Mouse (Mus musculus) myocyte (in vitro differentiated cells): ENCODE measurements around the gene Aamp.

Experiments used
- CEBPB ChIP-seq: IDR thresholded peaks from 2 replicates; pipeline ENCODE4 v1.6.1; 2011; ENCODE audit warnings: mild to moderate bottlenecking, moderate library complexity; ENCODE audit not compliant: poor library complexity, insufficient read depth, severe bottlenecking
- E2F4 ChIP-seq: IDR thresholded peaks from one replicate; pipeline ENCODE4 v1.6.1; 2011; ENCODE audit warnings: mild to moderate bottlenecking, control low read depth, moderate library complexity; ENCODE audit not compliant: insufficient read depth
- MAX ChIP-seq: IDR thresholded peaks from one replicate; pipeline ENCODE4 v1.6.1; 2011; ENCODE audit warnings: low read depth, mild to moderate bottlenecking, control low read depth
- MYOD1 ChIP-seq, 3 experiments: IDR thresholded peaks; one replicate each; pipeline ENCODE4 v1.6.1; 2011; ENCODE audit warnings: control low read depth in 2 of 3, low read depth in 2 of 3, mild to moderate bottlenecking in 2 of 3, moderate library complexity in 1 of 3; ENCODE audit not compliant: insufficient read length in 2 of 3, control insufficient read depth in 1 of 3
- MYOG ChIP-seq, 3 experiments: IDR thresholded peaks; one replicate each; pipeline ENCODE4 v1.6.1; 2011; ENCODE audit warnings: control low read depth in 2 of 3, low read depth in 2 of 3, mild to moderate bottlenecking in 2 of 3; ENCODE audit not compliant: insufficient read length in 2 of 3, control insufficient read depth in 1 of 3, insufficient read depth in 1 of 3
- POLR2A ChIP-seq: IDR thresholded peaks from one replicate; pipeline ENCODE4 v1.6.1; 2011; ENCODE audit warnings: low read depth, mild to moderate bottlenecking, control low read depth, moderate library complexity; ENCODE audit not compliant: insufficient read length
- POLR2AphosphoS2 ChIP-seq: IDR thresholded peaks from one replicate; pipeline ENCODE4 v1.6.1; 2011; ENCODE audit warnings: low read depth, control low read depth; ENCODE audit not compliant: insufficient read length
- REST ChIP-seq: IDR thresholded peaks from one replicate; pipeline ENCODE4 v1.6.1; 2011; ENCODE audit warnings: mild to moderate bottlenecking, control low read depth, moderate library complexity; ENCODE audit not compliant: insufficient read depth, insufficient read length
- SRF ChIP-seq: IDR thresholded peaks from one replicate; pipeline ENCODE4 v1.6.1; 2011; ENCODE audit warnings: low read depth; ENCODE audit not compliant: control insufficient read depth, insufficient read length
- TCF12 ChIP-seq: IDR thresholded peaks from one replicate; pipeline ENCODE4 v1.6.1; 2011; ENCODE audit warnings: mild to moderate bottlenecking, control low read depth; ENCODE audit not compliant: poor library complexity, insufficient read depth, severe bottlenecking
- TCF3 ChIP-seq: IDR thresholded peaks from one replicate; pipeline ENCODE4 v1.6.1; 2011; ENCODE audit warnings: low read depth, control low read depth; ENCODE audit not compliant: insufficient read length
- USF1 ChIP-seq: IDR thresholded peaks from one replicate; pipeline ENCODE4 v1.6.1; 2011; ENCODE audit warnings: low read depth, mild to moderate bottlenecking, control low read depth, moderate library complexity

GRCm38 (mm10) chr1:74304946-74305345 is 20.4 kb upstream of the Aamp start:
- TF ChIP-seq MAX, result no peak
- no peak for TF ChIP-seq E2F4
- TF ChIP-seq TCF12, result no peak
- TF ChIP-seq POLR2A, result no peak
- no peak for TF ChIP-seq CEBPB
- no peak for TF ChIP-seq MYOG (IDR thresholded peaks at IDR 0.05; ENCODE audit: control insufficient read depth in 1 of 3, insufficient read depth in 1 of 3, insufficient read length in 2 of 3, low read depth in 2 of 3)
- no peak for TF ChIP-seq POLR2AphosphoS2
- no peak for TF ChIP-seq USF1
- TF ChIP-seq MYOD1 (IDR thresholded peaks at IDR 0.05; ENCODE audit: control insufficient read depth in 1 of 3, insufficient read length in 2 of 3, low read depth in 2 of 3), result no peak
- TF ChIP-seq TCF3, result no peak
- no peak for TF ChIP-seq REST
- no peak for TF ChIP-seq SRF
